ENCODE assay signal across 17 mouse cellular contexts in the genomic region with DNA sequence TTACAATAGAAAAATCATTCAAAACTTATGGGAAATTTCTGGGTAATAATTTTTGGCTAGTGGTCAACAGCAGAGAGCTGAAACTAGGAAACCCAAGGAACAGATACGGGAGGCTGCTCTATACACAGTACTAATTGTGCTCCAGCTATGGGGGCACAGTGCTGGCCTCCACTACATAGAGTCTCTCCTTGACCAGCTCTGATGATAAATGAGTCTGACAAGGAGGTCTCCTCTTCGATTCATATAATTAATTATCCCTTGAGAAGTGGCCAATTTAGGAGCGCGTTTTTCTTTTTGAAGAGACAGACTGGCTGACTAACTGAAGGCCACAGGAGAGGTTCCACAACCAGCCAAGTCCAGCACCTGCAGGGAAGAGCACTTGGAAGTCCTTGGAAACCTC.
A peak's percentile ranks its signal among the peaks of the same experiment; 100 is the strongest.
DNase-seq lines count a peak whose midpoint lies in the region; ATAC-seq and TF ChIP-seq lines count a peak whose summit lies in the region.
"Had no signal": no experiment of that assay in that cellular context is flagged by ENCODE, and none has a peak within 500 bp of the region (broad histone marks: within the 10 kb centered on the region; RNA-seq: fewer than 3 reads in every experiment).

No protein-coding gene starts in this region.

- H3K9me3 ChIP-seq in midbrain, embryonic 14.5 days (ENCODE audit: control insufficient read depth, low read length), result no peaks in the 10 kb centered on the region
- H3K9me3 ChIP-seq in midbrain, postnatal 0 days (ENCODE audit: low read length), result no peaks in the 10 kb centered on the region
- H3K9me3 ChIP-seq in hindbrain, embryonic 15.5 days, result no peaks in the 10 kb centered on the region
- H3K9me3 ChIP-seq: heart, embryonic 10.5 days; liver, embryonic 13.5 days had no signal

- TF ChIP-seq CTCF in midbrain, postnatal 0 days (IDR thresholded peaks at IDR 0.05), result no peak
- TF ChIP-seq CTCF in cerebellum, adult 2 months (IDR thresholded peaks at IDR 0.05; ENCODE audit: borderline replicate concordance, insufficient read depth, low read depth, low read length), result no peak

- no peak overlapping the region for H3K9ac ChIP-seq in midbrain, embryonic 14.5 days (replicated peaks; ENCODE audit: low read length)
- no peak overlapping the region for H3K9ac ChIP-seq in midbrain, postnatal 0 days (replicated peaks; ENCODE audit: low read length, poor library complexity, severe bottlenecking)
- H3K9ac ChIP-seq in hindbrain, embryonic 15.5 days, result no peak overlapping the region
- H3K9ac ChIP-seq: liver, embryonic 13.5 days had no signal

- H3K4me1 ChIP-seq in midbrain, embryonic 14.5 days (ENCODE audit: control insufficient read depth, insufficient read depth, low read length), result peaks cover 20% of the 10 kb centered on the region
- peaks cover 12% of the 10 kb centered on the region for H3K4me1 ChIP-seq in midbrain, postnatal 0 days (ENCODE audit: insufficient read depth, low read length)
- H3K4me1 ChIP-seq in hindbrain, embryonic 15.5 days (replicated peaks), result peaks cover 44% of the 10 kb centered on the region
- H3K4me1 ChIP-seq in cerebellum, adult 2 months (ENCODE audit: control insufficient read depth, insufficient read depth, low read length), result no peaks in the 10 kb centered on the region
- H3K4me1 ChIP-seq: liver, embryonic 13.5 days had no signal

- ATAC-seq in midbrain, embryonic 14.5 days (ENCODE audit: low FRiP score, low TSS enrichment), result no peak
- no peak for ATAC-seq in midbrain, postnatal 0 days (ENCODE audit: low FRiP score)
- ATAC-seq in hindbrain, embryonic 15.5 days (ENCODE audit: low FRiP score, low read depth), result peak; percentile 36; the same call in 1 of the 2 replicates
- no peak for ATAC-seq in monocyte, adult 5-6 weeks (replicated peaks; ENCODE audit: insufficient number of reproducible peaks, low FRiP score, low TSS enrichment, poor library complexity, severe bottlenecking)

- H3K36me3 ChIP-seq in midbrain, embryonic 14.5 days (ENCODE audit: control insufficient read depth, insufficient read depth, low read length), result no peaks in the 10 kb centered on the region
- H3K36me3 ChIP-seq in midbrain, postnatal 0 days (ENCODE audit: insufficient read depth, low read length), result no peaks in the 10 kb centered on the region
- H3K36me3 ChIP-seq in hindbrain, embryonic 15.5 days, result no peaks in the 10 kb centered on the region
- H3K36me3 ChIP-seq: heart, embryonic 10.5 days; liver, embryonic 13.5 days had no signal

- WGBS in midbrain, embryonic 14.5 days, result 48% methylated on average over 4 of the region's 4 CpGs
- 59% methylated on average over 4 of the region's 4 CpGs for WGBS in midbrain, postnatal 0 days
- WGBS in hindbrain, embryonic 15.5 days, result 28% methylated on average over 4 of the region's 4 CpGs
- 45% methylated on average over 4 of the region's 4 CpGs for WGBS in cerebellum, adult 2 months

- peak overlapping the region; percentile 34; the same call in 1 of the 2 replicates for H3K4me2 ChIP-seq in midbrain, embryonic 14.5 days (ENCODE audit: low read length)
- no peak overlapping the region for H3K4me2 ChIP-seq in midbrain, postnatal 0 days (ENCODE audit: low read depth, low read length, poor library complexity, severe bottlenecking)
- H3K4me2 ChIP-seq in hindbrain, embryonic 15.5 days, result 0 out of 2 replicates have a peak overlapping the region, but pooled peaks have one; percentile 31
- H3K4me2 ChIP-seq: liver, embryonic 13.5 days had no signal

- H3K27me3 ChIP-seq in midbrain, embryonic 14.5 days (ENCODE audit: control insufficient read depth, insufficient read depth, low read length), result no peaks in the 10 kb centered on the region
- H3K27me3 ChIP-seq in midbrain, postnatal 0 days (ENCODE audit: insufficient read depth, low read length), result no peaks in the 10 kb centered on the region
- no peaks in the 10 kb centered on the region for H3K27me3 ChIP-seq in hindbrain, embryonic 15.5 days
- H3K27me3 ChIP-seq in cerebellum, adult 2 months (ENCODE audit: control insufficient read depth, insufficient read depth, low read length), result no peaks in the 10 kb centered on the region
- H3K27me3 ChIP-seq: liver, embryonic 13.5 days had no signal

- H3K4me3 ChIP-seq in midbrain, embryonic 14.5 days (replicated peaks; ENCODE audit: low read depth, low read length), result no peak overlapping the region
- H3K4me3 ChIP-seq in midbrain, postnatal 0 days (ENCODE audit: low read depth, low read length), result no peak overlapping the region
- H3K4me3 ChIP-seq in hindbrain, embryonic 15.5 days, result no peak overlapping the region
- H3K4me3 ChIP-seq in cerebellum, adult 2 months (replicated peaks; ENCODE audit: insufficient read depth, low read depth, low read length), result no peak overlapping the region
- H3K4me3 ChIP-seq: heart, embryonic 10.5 days; liver, embryonic 13.5 days had no signal

- H3K27ac ChIP-seq in midbrain, embryonic 14.5 days (replicated peaks; ENCODE audit: low read depth, low read length), result peak overlapping the region; percentile 80; the same call in 1 of the 2 replicates
- H3K27ac ChIP-seq in midbrain, postnatal 0 days (ENCODE audit: low read depth, low read length), result no peak overlapping the region
- H3K27ac ChIP-seq in hindbrain, embryonic 15.5 days (replicated peaks), result peak overlapping the region; percentile 74
- H3K27ac ChIP-seq in cerebellum, adult 2 months (ENCODE audit: insufficient read depth, low read length), result no peak overlapping the region
- H3K27ac ChIP-seq: liver, embryonic 13.5 days; stomach, postnatal 0 days had no signal

- peak; percentile 30 for DNase-seq in embryo, embryonic 10.5 days (ENCODE audit: low spot score)
- DNase-seq in embryo, embryonic 10 days (ENCODE audit: low spot score), result no peak
- no peak for DNase-seq in midbrain, embryonic 14.5 days
- DNase-seq in midbrain, postnatal 0 days (ENCODE audit: low spot score), result no peak
- no peak for DNase-seq in cerebellum, adult 2 months
- DNase-seq in lung, postnatal 25 days (ENCODE audit: low spot score), result no peak
- DNase-seq: gastrocnemius, postnatal 25 days; kidney, adult 11 months; kidney, postnatal 4 days; layer of hippocampus, postnatal 36 days; liver, embryonic 13.5 days; spleen, adult 18-20 months; thymus, postnatal 14 days had no signal

- TF ChIP-seq POLR2A in cerebellum, adult 2 months (IDR thresholded peaks at IDR 0.05; ENCODE audit: borderline replicate concordance, insufficient read depth, low read length), result no peak

Comparison
In these comparisons a context has a peak if more than half of its experiments do, and no peak if none do; other contexts are left out.
1. H3K27ac ChIP-seq: peak in midbrain, embryonic 14.5 days (single experiment) and hindbrain, embryonic 15.5 days (single experiment); none in midbrain, postnatal 0 days (single experiment) and cerebellum, adult 2 months (single experiment).